Mouse (Mus musculus): ENCODE measurements around the gene Gm4881.
"Not testable (repeated sequence)": the region's sequence is repeated elsewhere in the genome, so short reads cannot be mapped to it uniquely, and the experiment has no call there.

Gene Gm4881

DNA sequence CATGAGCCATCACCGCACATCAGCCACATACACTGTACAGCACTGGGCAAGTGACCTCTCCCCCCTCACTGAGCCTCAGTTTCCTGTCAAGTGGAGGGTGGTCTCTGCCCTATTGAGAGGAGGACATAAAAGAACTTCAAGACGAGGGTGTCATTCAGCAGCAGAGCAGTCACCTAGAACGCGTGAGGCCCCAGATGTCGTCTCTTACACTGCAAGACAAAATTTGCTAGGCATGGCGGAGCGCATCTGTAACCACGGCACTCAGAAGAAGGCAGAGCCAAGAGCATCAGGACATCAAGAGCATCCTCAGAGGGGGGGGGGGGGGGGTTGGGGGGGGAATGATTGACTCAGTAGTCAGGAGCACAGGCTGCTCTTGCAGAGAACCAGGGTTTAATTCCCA lies 48.0 kb downstream of the Gm4881 start:
- DNase-seq (ENCODE audit: low read depth, low spot score), result no peak

DNA sequence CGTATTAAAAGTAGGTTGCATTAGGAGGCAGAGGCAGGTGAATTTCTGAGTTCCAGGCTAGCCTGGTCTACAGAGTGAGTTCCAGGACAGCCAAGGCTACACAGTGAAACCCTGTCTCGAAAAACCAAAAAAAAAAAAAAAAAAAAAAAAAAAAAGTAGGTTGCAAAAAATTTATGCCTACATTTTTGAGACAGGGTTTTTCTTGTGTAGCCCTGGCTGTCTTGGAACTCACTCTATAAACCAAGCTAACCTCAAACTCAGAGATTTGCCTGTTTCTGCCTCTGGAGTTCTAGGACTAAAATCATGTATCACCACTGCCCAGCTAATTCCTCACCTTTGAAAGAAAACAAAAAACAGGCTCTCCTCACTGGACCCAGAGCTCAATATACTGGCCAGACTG lies 48.5 kb downstream of the Gm4881 start:
- not testable (repeated sequence) for DNase-seq (ENCODE audit: low read depth, low spot score)

DNA sequence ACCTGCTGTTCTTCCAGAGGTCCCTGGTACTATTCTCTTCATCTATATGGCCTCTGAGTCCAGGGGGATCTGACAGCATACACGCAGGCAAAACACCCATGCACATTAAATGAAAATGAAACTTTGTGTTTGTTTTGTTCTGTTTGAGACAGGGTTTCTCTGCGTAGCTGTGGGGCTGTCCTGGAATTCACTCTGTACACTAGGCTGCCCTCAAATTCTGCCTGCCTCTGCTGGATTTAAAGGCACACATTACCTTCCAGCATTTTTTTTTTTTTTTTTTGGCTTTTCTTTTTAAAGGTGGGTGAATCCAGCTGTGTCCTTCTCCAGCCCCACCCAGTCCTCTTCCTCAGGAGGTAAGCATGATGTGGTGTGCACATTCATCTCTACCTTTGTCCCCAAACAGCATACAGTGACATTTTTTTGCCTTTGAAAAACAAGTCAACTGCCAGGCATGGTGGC lies 52.1 kb downstream of the Gm4881 start:
- peak; percentile 44 for DNase-seq (ENCODE audit: low read depth, low spot score)

DNA sequence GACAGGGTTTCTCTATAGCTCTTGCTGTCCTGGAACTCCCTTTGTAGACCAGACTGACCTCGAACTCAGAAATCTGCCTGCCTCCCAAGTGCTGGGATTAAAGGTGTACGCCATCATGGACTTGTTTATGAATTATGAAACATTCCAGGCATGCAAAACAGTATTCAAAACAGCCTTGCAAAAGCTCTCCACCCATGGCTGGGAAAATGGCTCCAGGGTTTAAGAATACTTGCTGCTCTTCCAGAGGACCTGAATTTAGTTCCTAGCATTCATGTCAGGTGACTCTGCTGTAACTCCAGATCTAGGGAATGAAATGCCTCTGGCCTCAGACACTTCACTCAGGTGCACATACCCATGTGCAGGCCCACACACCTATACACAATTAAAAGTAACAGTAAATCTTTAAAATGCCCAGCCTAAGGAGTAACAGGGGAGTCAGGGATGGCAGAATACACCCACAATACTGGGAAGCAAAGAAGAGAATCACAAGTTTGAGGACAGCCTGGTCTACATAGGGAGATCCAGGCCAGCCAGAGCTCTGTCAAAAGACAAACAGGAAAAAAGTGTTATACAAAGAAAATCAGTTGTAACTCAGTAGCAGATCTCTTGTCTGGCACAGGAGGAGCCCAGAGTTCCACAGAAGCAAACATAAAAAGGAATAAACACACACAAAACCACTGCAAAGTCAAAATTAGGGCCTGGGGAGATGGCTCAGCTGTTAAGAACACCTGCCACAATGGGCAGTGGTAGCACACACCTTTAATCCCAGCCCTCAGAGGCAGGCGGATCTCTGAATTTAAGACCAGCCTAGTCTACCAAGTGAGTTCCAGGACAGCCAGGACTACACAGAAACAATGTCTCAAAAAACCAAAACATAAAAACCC lies 52.8 kb downstream of the Gm4881 start:
- DNase-seq (ENCODE audit: low read depth, low spot score), result no peak

DNA sequence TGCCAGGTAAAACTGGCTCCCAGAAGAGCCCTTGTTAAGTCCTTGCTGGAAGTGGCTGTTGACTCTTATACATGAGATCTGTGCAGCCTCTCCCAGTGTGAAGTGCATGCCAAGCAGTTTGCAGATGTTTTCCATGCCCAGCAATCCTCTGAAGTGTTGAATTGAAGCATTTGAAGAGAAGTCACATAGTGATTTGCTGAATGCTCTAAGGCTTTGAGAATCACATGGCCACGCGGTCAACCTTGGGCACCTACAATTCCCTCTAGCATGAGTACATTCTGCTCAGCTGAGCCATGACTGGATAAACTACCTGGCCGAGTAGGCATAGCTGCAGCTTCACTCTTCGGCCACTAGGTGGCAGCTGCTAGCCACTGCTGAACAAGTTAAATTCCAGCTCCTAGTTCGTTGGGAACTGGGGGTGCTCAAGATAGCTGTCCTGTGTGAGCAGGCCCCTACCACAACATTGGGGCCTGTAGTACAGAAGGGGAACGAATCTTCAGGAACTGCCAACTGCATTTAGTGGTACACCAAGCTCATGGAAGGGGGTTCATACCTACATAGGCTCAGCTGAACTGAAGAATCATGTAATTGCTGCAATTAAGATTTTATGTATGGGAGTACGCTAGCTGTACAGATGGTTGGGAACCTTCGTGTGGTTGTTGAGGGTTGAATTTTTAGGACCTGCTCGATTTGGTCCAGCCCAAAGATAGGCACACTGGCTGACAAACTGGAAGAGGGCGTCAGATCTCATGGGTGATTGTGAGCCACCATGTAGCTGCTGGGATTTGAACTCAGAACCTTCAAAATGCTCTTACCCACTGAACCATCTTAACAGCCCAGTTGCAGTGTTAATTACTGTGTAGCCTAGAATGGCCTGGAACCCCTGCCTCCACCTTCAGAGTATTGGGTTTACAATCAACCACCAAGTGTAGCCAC lies 53.7 kb downstream of the Gm4881 start:
- DNase-seq (ENCODE audit: low read depth, low spot score), result peak; percentile 90

DNA sequence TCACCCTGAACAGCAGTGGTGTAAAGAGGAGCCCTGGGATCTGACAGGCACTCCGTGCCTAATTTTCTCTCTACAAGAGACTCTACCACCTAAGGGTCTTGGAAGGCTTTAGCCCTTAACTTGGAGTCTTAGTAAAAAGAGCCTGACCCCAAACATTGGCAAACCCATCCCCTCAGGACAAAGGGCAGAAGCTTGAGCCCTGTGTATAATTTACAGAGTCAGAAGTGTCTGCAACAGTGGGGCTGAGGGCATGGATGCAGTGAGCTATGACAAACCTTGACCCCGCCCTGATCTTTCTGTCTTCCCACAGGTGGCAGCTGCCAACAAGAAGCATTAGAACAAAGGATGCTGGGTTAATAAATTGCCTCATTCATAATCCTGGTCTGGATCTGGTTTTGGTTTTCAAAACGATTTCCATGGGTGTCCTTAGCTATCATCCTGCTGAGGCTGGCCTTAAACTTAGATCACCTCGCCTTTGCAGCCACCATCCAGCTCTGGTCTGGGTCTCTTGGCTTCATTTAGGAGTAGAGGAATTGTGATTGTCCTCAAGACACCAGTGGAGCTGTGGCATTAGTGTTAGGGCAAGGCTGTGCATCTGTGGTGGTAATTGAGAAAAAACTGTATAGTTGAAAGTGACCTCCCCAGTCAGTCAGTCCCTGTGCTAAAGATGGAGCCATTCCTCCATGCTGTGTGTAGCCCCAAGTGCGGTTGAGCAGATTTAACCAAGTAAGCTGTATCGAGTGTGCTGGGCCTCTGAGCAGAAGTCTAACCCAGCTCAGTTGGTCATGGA lies 54.7 kb downstream of the Gm4881 start:
- DNase-seq (ENCODE audit: low read depth, low spot score), result no peak

DNA sequence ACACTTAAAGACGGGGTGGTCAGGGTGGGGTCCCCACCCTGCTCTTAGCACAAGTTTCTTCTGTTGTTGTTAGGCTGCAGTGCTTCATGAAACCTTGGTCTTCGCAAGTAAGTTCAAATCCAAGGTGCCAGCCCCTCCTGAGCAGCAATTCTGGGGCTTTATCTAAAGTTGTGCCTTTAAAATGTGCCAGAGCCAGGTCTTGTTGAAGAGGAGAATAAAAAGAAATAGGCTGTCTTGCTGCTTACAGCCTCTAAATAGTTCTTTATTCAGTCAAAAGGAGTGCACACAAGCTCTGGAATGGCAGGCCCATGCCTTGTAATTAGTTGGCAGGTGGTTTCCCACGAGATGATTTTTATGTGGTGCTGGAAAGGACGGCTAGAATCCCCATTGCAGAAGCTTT lies 57.2 kb downstream of the Gm4881 start:
- no peak for DNase-seq (ENCODE audit: low read depth, low spot score)

DNA sequence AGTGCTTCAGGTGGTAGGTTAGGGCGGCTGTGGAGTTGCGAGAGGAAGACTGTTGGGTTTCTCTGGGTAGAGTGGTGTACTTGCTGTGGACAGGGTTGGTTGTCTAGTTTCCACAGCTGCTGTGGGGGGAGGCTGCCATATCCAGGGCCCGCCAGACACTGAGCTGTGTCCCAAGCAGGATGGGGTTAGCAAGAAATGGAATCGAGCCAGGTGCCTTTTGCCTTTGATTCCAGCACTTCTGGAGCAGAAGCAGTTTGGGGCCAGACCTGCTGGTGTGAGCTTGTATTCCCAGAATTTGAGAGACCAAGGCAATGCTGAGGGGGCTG lies 58.0 kb downstream of the Gm4881 start:
- no peak for DNase-seq (ENCODE audit: low read depth, low spot score)

DNA sequence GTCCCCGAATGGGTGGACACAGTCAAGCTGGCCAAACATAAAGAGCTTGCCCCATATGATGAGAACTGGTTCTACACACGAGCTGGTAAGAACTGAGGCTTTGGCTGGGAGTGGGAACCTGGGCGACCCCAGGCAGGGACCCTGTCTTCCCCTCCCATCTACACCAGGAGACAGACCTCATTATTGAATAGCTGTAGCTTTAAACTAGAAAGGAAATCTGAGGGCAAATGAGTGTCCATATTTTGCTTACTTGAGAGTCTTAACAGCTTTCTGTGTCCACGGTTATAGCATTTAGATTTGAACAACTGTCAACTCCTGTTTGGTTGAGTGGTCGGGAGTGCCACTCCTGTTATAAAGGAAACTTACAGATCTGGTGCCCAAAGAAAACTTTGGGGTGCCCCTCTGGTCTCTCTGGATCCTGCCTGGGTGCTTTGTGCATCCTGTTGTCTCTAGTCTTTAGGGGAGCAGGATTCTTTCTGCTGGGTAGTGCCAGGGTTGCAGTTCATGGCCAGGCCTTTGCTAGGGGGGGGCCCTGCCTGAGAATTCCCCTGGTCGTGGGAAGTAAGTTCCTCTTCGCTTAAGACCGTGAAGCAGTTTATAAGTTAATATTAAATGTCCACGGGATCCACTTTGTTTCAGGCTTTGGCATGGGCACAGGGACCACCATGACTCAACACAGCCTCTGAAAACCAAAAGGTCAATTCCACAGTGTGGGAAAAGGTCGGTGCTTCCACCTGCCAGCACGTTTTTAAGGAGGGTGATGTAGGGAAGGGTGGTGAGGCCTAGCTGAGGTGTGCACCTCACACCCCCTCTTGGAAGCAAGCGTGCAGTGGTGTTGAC lies 58.6 kb downstream of the Gm4881 start:
- DNase-seq (ENCODE audit: low read depth, low spot score), result no peak

DNA sequence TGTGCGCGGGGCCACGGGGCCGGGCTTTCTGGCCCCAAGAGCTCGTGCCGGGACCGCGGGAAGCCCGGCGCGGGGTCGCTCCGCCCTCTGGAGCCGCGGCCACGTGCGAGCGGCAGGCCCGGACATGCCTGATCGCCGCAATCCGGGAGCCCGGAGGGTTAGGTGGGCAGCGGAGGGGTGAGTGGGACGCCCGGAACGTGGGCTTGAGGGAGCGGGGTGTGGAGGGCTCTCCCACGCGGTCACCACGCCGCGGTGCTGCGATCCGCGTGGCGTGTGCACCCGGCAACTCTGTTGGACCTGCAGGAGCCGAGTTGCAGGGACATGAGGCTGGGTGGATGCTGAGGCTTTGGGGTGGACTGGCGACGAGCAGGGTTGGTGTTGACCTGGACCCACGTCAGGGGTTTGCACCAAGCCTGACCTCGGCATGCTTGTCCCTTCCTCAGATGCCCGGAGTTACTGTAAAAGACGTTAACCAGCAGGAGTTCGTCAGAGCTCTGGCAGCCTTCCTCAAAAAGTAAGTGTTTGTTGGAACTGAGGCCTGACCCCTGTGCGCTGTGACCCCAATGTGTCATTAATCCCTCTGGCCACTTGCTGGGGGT lies 59.5 kb downstream of the Gm4881 start:
- DNase-seq (ENCODE audit: low read depth, low spot score), result no peak

DNA sequence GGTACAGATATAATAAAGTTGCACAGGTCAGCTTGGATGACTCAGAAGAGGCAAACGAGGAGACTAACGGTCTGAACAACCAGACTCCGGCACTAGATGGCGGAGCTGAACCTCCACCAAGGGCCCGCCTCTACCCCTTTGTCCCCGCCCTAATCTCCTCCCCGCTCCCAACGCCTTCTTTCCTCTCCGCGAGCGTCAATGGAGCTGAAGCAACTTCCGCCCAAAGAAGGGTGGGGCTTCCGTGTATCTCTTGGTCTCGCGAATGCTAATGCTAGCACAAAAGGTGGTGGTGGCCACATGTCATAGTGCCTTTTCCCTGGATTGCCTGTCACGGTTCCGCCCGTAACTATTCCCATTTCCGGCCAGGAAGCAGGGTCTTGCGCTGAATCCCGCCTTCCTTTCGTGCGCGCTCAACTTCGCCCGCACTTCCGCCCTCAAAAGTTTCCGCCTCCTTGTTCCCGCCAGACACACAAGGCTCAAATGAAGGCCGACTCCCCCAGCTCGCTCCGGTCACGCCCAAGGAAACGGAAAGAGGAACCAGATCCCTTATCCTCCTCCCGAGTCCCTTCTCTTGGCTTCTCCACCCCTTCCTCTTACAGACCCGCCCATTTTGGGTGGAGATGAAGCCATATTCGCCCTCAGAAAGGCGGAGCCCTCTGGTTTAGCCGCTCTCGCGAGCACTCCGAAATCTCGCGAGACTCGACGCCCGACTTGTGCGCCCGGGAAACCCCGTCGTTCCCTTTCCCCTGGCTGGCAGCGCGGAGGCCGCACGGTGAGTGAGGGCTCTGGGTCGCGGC lies 60.2 kb downstream of the Gm4881 start, which contains the start of gene Rps19:
Gene Rps19, plus strand, starts transcription at position 476 of the 797 bp plus-strand sequence.
- DNase-seq (ENCODE audit: low read depth, low spot score), result peak; percentile 98

DNA sequence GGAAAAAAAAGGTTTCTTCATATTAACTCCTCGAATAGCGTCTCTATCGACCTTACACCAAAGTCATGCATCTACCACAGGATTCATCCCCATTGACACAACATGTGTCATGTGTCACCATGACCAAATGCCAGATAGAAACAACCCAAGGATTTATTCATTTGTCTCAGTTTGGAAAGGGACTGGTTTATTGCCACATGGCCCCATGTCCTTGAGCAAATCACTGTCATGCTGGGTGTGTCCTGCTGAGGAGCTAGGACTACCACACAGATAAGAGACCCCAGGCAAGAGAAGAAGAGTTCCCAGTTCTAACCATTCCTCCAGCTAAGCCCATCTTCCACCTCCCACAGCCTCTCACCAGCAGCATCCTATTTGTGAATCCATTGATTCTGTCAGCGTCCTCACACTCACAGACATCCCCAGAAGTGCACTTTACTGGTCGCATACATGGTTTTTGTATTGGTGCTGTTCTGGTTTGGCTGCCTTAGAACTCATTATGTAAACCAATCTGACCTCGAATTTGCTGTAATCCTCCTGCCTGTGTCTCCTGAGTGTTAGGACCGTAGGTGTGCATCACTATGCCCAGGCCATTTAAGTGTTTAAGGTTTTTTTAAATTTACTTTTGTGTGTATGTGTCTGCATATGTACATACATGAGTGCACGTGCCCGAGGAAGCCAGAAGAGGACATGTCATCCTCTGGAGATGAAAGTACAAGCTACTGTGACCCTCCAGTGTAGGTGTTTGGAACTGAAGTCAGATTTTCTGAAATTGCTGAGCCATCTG lies 61.7 kb downstream of the Gm4881 start:
- no peak for DNase-seq (ENCODE audit: low read depth, low spot score)

DNA sequence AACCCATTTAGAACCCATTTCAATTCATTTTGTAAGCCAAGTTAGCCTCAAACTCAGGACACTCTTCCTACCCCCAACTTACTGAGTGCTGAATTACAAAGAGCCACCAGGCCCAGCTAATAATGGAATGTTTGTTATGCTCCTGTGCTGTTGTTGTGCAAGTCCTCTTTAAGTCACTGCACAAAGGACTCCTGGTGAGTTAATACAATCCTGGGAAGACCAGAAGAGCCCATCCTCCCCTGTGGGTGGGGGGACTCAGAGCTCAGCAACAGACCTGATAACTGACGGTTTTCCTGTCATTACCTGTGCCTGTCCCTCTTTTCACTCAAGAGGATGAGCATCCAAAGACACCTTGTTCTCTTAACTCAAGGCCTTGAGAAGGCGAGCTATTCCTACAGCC lies 64.7 kb downstream of the Gm4881 start:
- DNase-seq (ENCODE audit: low read depth, low spot score), result no peak

DNA sequence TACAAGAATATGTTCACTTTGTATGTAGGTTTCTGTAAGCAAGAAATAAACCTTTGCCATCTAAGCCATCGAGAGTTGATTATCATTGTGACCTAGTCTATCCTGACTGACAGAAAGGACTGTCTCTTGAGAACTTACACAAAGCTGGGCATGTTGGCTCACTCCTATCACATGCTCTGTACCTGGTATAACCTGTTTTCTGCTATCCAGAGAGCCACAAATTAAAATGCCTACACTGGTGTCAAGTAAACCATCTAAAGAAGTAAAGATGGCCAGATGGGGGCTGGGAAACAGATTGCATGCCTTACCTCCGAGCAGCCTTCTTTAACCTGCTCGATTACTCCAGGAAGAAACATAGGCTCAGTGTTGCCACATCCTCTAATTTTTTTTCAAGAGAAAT lies 66.7 kb downstream of the Gm4881 start:
- DNase-seq (ENCODE audit: low read depth, low spot score), result no peak
